Mouse (Mus musculus) cerebellum, adult 8-10 months (tissue): ENCODE data around the gene Fbxl18.
"Not testable (repeated sequence)": the region's sequence is repeated elsewhere in the genome, so short reads cannot be mapped to it uniquely, and the experiment has no call there.

Source experiments
- DNase-seq: peaks from one replicate; pipeline ENCODE4 v3.0.0; 2022

Gene Fbxl18

GRCm38 (mm10) chr5:142856408-142856807, 38.8 kb downstream of the Fbxl18 start:
- no peak for DNase-seq

DNA sequence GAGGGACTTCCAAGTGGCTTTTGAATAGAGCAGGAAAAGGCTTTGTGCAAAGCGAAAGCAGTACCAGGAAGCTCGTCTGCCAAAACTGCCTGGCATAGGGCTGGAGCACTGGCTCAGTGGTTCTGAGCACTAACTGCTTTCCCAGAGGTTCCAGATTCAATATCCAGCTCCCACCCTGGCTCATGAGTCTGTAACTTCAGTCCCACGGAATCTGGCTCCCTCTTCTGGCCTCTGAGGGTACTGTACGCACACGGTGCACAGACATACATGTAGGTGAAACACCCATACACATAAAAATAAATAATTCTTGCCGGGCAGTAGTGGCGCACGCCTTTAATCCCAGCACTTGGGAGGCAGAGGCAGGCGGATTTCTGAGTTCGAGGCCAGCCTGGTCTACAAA, 40.3 kb downstream of the Fbxl18 start:
- DNase-seq = peak; percentile 24

DNA sequence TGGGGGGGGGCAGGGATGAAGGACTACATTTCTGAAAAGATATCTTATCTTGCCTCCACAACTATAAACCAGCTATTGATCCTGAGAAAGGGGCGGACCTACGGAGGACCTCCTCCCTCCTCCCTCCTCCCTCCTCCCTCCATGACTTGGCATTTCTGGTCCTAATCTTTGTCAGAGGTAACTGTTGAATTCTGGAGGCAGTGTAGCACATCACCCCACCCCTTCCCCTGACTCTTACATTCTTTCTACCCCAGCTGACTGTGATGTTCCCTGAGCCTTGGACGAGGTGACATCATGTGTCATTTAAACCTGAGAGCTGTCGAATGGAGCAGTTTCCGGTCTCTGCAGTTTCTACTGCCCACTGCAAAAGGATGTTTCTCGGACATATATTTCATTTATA, 41.6 kb downstream of the Fbxl18 start:
- DNase-seq = no peak

DNA sequence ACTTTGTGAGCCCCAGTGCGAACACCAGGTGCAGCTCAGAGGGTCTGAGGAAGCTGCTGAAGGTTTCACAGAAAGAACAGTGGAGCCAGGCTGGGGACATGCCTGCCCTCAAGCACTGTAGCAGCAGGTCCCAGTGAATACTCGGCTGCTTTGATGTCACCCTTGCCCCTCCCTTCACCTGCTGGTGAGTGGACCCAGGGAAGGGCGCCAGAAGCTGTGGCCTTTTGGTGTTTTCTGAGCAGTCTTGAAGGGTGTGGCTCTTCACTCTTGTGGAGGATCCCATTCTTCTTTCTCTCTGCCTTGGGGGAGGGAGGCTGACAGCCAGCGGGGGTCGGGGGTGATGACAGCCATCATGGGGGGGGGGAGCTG, 43.6 kb downstream of the Fbxl18 start:
- DNase-seq = no peak

DNA sequence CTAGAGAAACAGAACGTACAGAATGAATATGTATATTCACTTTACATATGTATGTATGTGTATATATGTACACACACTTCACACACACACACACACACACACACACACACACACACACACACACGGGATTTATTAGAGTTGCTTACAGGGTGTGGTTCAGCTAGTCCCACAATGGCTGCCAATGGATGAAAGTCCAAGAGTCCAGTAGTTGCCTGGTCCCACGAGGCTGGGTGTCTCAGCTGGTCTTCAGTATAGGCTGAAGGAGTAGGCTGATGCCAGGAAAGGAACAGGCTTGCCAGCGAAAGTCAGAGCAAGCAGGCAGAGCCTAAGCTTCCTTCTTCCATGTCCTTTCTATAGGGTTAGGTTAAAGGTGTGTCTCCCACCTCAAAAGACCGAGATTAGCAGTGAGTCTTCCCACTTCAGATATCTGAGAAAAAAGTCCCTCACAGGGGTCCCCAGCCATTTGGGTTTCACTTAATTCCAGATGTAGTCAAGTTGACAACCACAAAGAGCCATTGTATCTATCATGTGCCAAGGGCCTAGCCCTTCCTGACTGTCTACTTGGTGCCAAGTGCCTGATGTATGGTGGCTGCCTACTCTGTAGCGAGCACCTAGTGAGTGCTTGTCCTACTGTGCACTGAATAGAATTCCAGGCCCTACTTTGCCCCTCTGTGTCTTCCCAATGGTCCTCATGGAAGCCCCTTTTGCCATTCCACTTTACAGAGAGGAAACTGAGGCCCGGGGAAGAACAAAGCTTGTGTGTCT, 44.1 kb downstream of the Fbxl18 start:
- DNase-seq = no peak

- no peak for DNase-seq
Measured at GRCm38 (mm10) chr5:142850476-142850875, 44.7 kb downstream of the Fbxl18 start.

DNA sequence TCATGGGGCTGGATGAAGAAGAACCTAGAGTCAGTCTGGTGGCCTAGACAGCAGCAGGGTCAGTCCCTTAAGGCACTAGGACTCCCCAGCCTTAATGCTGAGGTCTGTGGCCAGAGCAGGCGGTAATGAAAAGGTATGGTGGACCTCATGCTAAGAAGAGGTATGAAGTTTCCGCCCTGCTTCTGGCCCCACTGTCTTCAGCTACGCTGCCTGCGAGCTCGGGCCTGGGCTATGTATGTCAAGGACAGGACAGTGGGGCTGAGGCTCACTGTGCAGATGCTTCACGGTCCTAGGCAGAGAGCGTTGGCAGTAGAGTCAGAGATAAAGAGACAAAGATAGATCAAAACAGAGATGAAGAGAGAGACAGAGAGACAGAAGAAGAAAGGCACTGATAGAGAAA, 46.3 kb downstream of the Fbxl18 start:
- DNase-seq = no peak

- DNase-seq = no peak
Measured at GRCm38 (mm10) chr5:142848149-142848548, 47.1 kb downstream of the Fbxl18 start.

DNA sequence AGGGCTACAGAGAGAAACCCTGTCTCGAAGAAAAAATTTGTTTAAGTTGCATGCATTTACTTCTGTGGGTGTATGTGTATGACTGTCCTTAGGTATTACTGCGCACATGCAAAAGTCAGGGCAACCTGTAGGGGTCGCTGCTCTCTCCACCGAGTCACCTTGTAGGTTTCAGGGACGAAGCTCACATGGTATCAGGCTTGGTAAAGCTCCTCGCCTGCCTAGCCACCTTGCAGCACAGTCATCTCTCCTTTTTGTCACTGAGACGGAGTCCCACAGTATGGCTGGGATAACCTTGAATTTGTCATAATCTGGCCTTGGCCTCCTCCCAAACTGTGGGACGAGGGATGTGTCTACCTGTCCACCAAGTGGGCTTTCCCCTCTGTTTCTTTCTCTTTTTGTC, 50.8 kb downstream of the Fbxl18 start:
- DNase-seq = no peak

GRCm38 (mm10) chr5:142842137-142842642, 53.0 kb downstream of the Fbxl18 start:
- DNase-seq = peak; percentile 40

DNA sequence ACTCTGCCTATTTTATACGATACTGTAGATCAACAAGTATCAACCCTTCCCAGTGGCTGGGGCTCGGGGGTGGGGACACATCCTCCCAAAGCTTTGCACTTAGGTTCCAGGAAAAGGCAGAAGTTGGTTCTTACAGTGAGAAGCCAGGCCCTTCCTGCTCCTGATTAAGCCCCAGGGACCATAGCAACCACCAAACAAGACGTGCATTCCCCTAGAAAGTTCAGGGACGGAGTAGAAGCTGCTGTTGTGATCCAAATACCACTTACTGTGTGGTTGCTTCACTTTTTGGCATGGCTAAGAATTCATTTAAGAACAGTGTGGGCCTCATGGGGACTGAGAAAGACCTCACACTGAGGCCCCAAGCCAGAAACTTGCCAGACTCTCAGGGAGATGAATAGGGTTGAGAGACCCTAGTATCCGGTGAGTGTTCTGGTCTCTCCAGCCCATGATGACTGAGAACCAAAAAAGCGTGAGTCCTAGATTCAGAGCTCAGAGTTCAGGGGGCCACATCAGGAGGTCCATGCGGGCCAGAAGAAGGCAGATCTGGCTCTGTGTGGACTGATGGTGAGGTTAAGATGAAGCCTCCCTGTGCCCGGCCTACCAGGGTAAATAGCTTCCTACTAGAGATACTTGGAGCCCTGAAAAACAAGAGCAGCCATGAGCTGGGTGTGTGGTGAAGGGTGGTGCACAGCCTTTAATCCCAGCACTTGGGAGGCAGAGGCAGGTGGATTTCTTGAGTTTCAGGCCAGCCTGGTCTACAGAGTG, 53.7 kb downstream of the Fbxl18 start:
- no peak for DNase-seq

DNA sequence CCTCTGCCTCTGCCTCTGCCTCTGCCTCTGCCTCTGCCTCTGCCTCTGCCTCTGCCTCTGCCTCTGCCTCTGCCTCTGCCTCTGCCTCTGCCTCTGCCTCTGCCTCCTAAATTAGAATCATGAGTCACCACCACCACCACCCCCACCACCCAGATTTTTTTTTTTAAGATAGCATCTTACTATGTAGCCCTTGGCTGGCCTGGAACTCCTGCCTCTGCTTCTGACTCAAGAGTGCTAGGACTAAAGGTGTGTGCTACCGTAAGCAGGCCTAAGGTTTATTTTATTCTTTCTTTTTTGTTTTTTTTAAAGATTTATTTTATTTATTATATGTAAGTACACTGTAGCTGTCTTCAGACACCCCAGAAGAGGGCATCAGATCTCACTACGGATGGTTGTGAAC, 57.8 kb downstream of the Fbxl18 start:
- not testable (repeated sequence) for DNase-seq

DNA sequence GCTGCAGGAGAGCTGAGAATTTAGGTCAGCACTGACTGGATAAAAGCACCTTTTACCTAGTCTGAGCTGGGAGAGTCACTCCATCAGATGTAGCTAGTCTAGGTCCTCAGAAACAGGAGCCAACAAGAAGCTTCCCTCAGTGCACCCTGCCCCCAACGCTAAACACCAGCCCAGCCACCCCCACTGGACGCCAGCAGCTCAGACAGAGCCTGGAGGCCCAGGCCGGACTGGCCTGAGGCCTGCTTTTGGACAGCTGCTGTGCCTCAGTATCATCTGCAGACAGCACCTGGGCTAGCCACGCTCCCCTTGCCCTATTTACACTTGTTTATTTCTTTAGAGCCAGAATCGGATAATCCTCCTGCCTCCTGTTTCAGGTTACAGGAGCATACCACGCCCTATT, 58.3 kb downstream of the Fbxl18 start:
- no peak for DNase-seq

GRCm38 (mm10) chr5:142833646-142834438, 61.4 kb downstream of the Fbxl18 start:
- no peak for DNase-seq

GRCm38 (mm10) chr5:142826131-142826530, 69.1 kb downstream of the Fbxl18 start:
- DNase-seq = no peak

- no peak for DNase-seq
Measured at GRCm38 (mm10) chr5:142825665-142826064, 69.6 kb downstream of the Fbxl18 start.

- no peak for DNase-seq
Measured at GRCm38 (mm10) chr5:142824091-142824490, 71.1 kb downstream of the Fbxl18 start.

GRCm38 (mm10) chr5:142823096-142824062, 71.8 kb downstream of the Fbxl18 start:
- peak; percentile 79 for DNase-seq

DNA sequence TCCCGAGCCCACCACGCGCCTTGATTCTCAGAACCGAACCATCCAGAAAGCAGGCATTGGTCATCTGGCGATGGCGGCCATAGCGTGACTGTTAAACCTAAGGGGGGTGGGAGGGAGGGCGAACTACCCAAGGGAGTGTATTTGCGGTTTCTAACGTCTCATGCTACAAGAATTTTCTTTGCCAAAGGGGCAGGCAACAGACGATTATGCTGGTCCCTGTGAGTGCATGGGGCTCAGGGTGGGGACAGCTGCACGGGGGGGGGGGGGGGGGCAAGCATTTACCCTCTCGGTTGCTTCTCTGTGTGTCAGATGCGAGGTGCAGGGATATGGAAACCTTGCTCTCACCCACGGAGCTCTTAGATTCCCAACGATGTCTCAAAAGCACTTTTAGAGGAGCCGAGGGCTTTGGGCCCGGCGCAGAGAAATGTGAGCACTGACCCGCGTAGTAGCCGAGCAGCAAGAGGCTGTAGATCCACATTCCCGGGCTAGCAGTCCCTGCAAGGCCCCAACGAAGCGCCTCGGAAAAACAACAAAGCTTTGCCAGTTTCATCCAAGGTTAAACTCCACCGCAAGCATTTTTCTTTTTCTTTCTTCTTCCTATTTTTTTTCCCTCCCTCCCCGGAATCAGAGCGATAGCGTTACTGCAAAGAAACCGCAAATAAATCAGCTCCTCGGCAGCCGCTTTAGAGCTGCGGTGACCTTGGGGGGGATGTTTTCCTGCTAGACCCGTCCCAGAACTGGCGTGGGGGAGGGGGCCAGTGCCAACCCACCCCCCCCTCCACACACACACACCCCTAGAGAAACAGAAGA, 72.7 kb downstream of the Fbxl18 start:
- DNase-seq = peak; percentile 61

GRCm38 (mm10) chr5:142821974-142822285, 73.3 kb downstream of the Fbxl18 start:
- DNase-seq = no peak

DNA sequence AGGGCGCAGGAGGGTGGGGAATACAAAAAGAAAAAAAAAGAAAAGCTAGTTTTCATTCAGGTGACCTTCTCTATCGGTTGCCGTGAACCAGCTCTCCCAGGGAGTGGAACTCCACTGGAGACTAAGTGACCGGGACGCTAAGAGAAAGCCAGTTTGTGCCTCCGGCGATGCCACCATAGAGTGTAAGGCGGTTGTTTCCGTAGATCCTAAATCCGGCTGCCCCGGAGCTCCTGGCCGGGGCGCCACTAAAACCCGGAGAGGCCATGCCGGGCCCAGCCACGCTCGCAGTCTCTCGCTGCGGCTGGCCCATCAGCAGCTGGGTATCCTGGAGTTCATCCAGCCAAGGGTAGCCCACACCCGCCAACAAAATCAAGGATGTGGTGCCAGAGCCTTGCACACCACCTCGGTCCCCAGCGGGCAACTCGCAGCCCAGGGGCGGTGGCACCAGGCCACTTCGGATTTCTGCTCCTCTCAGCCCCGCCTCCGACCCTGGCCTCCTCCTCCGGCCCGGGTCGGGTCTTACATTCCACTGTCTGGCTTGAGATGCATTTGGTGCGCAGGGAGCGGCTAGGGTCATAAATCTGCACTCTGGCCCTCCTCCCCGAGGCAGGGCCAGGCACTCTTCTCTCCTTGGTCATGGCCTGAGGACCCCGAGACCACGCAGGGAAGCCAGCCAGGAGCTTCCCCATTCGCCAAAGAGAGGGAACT, 73.8 kb downstream of the Fbxl18 start:
- peak; percentile 90 for DNase-seq
